Mouse (Mus musculus) kidney, embryonic 15.5 days (tissue): ENCODE data around the gene Bcl3. TPM values are rescaled to one million over a fixed set of nuclear protein-coding genes. Genes with fewer than 3 reads are reported as not detected.

Experiments
- ATAC-seq: fragments of 200-750 bp; cut with Nextera tagmentation; replicated peaks from 2 replicates; pipeline ENCODE4 v1.8.0; 2017; ENCODE audit warnings: moderate TSS enrichment; ENCODE audit not compliant: low FRiP score
- H3K27ac ChIP-seq: fragments of 300-500 bp; sonication (generic); 2 replicates; pipeline ENCODE4 v1.5.1; 2015; ENCODE audit warnings: mild to moderate bottlenecking, inconsistent platforms
- H3K27me3 ChIP-seq: fragments of 300-500 bp; sonication (generic); 2 replicates; pipeline ENCODE4 v1.6.1; 2015; ENCODE audit warnings: inconsistent platforms
- H3K36me3 ChIP-seq: fragments of 300-500 bp; sonication (generic); 2 replicates; pipeline ENCODE4 v1.6.1; 2015; ENCODE audit warnings: inconsistent platforms
- H3K4me1 ChIP-seq: fragments of 300-500 bp; sonication (generic); 2 replicates; pipeline ENCODE4 v1.6.1; 2015; ENCODE audit warnings: inconsistent platforms
- H3K4me2 ChIP-seq: fragments of 300-500 bp; sonication (generic); 2 replicates; pipeline ENCODE4 v1.6.1; 2015; ENCODE audit warnings: moderate library complexity, mild to moderate bottlenecking, inconsistent platforms
- H3K4me3 ChIP-seq: fragments of 300-500 bp; sonication (generic); replicated peaks from 2 replicates; pipeline ENCODE4 v1.5.1; 2015; ENCODE audit warnings: mild to moderate bottlenecking, inconsistent platforms
- H3K9ac ChIP-seq: fragments of 300-500 bp; sonication (generic); 2 replicates; pipeline ENCODE4 v1.6.1; 2015; ENCODE audit warnings: mild to moderate bottlenecking, inconsistent platforms
- H3K9me3 ChIP-seq: fragments of 300-500 bp; sonication (generic); replicated peaks from 2 replicates; pipeline ENCODE4 v1.6.1; 2016; ENCODE audit warnings: inconsistent platforms
- WGBS: fragments of 180-500 bp; shearing (Covaris S2); methylation state at CpG from one replicate; pipeline ENCODE4 v1.1.7; 2015; ENCODE audit warnings: mixed read lengths; 5-methylcytosine and 5-hydroxymethylcytosine counted together
- polyA plus RNA-seq: library from polyadenylated mRNA; unstranded; fragments of >200 nt; fragmentation: Nextera tagmentation; extraction: Ambion mirVana; gene quantifications from 2 replicates; pipeline ENCODE4 v1.2.1, GENCODE M21; 2015

Gene Bcl3
- 3.9 and 4.9 TPM in 2 replicates for polyA plus RNA-seq

- 2% methylated on average over 42 of the region's 42 CpGs for whole genome bisulfite sequencing
- H3K27ac ChIP-seq = peak within 1 kb of the TSS; percentile 80
- ATAC-seq = peak; percentile 12; the same call in 1 of the 2 replicates
- peak within 1 kb of the TSS; percentile 51 for H3K4me3 ChIP-seq
- H3K9me3 ChIP-seq = no peaks in the 10 kb centered on the region
- peak within 1 kb of the TSS; percentile 58 for H3K9ac ChIP-seq
- no peaks in the 10 kb centered on the region for H3K36me3 ChIP-seq
- H3K4me1 ChIP-seq = peaks cover 48% of the 10 kb centered on the region
- peaks cover 12% of the 10 kb centered on the region for H3K27me3 ChIP-seq
- peak within 1 kb of the TSS; percentile 84 for H3K4me2 ChIP-seq
These were observed at the start of gene Bcl3 for GRCm38 (mm10) chr7:19822604-19823058. TSS of gene Bcl3 (minus strand) at chr7:19822770.

GRCm38 (mm10) chr7:19871943-19872601 is 49.5 kb upstream of the Bcl3 start:
- 49% methylated on average over 5 of the region's 5 CpGs for WGBS
- H3K27ac ChIP-seq = no peak overlapping the region
- ATAC-seq = no peak; the same call in 1 of the 2 replicates

DNA sequence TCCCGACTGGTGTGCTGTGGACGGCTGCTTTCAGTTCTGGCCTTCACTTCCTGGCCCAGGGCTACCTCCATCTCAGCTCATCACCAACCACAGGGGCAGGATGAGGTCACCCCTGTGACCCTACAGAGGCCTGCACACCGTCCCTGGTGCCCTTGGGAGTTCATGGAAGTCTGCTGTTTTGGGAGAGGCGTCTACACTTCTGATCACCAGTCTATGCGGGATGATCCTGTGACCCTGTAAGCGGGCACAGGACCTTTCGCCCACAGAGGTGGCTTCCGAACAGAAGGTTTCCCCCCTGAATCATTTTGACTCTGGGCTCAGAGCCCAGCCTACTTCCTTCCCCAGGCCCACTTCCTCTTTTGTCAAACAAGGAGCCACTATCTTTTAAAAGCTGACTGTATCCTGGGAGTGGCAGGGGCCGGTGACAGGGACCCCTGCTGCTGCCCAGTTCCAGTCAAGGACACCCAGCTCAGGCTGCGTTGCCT is 48.6 kb upstream of the Bcl3 start:
- WGBS = 65% methylated on average over 10 of the region's 10 CpGs
- no peak for ATAC-seq

More at GRCm38 (mm10) chr7:19871943-19872601, 49.5 kb upstream of the Bcl3 start:
- no peak overlapping the region for H3K4me2 ChIP-seq
- no peak overlapping the region for H3K4me3 ChIP-seq
- H3K27me3 ChIP-seq = no peaks in the 10 kb centered on the region
- H3K9ac ChIP-seq = no peak overlapping the region
- H3K4me1 ChIP-seq = peaks cover 4% of the 10 kb centered on the region
- no peaks in the 10 kb centered on the region for H3K36me3 ChIP-seq
- no peaks in the 10 kb centered on the region for H3K9me3 ChIP-seq

DNA sequence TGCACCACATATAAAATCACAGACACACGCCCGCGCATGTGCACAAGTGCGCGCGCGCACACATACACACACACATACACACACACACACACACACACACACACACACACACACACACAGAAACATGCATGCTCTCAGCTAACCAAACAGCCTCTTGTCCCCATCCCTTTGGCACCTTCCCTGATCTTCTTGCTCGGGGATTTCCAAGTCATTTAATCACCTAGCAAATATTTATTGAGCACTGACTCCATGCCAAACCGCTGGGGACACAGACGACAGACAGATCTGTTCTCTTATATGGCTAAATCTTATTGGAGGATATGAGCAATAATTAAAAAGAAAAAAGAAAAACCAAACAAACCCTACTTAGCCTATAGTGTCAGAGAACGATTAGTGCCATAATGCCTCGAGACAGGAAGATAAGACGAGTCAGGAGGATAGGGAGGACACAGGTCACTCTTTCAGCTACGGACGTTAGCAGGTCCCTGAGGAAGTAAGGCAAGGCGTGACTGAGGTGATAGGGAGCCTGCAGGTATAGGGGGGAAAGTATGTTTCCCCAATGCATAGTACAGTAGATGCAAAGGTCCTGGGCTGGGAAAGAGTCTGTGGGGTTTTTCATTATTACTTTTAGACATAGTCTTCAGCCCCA is 45.3 kb upstream of the Bcl3 start:
- H3K9ac ChIP-seq = no peak overlapping the region
- no peaks in the 10 kb centered on the region for H3K4me1 ChIP-seq
- H3K4me2 ChIP-seq = no peak overlapping the region
- H3K9me3 ChIP-seq = no peaks in the 10 kb centered on the region
- ATAC-seq = no peak
- WGBS = 82% methylated on average over 16 of the region's 16 CpGs
- H3K27ac ChIP-seq = no peak overlapping the region
- no peaks in the 10 kb centered on the region for H3K36me3 ChIP-seq
- no peaks in the 10 kb centered on the region for H3K27me3 ChIP-seq
- no peak overlapping the region for H3K4me3 ChIP-seq

More for the DNA sequence above, 48.6 kb upstream of the Bcl3 start:
- no peaks in the 10 kb centered on the region for H3K36me3 ChIP-seq
- no peak overlapping the region for H3K4me3 ChIP-seq
- no peaks in the 10 kb centered on the region for H3K4me1 ChIP-seq
- no peaks in the 10 kb centered on the region for H3K27me3 ChIP-seq
- H3K27ac ChIP-seq = no peak overlapping the region
- H3K4me2 ChIP-seq = no peak overlapping the region
- no peak overlapping the region for H3K9ac ChIP-seq
- no peaks in the 10 kb centered on the region for H3K9me3 ChIP-seq

DNA sequence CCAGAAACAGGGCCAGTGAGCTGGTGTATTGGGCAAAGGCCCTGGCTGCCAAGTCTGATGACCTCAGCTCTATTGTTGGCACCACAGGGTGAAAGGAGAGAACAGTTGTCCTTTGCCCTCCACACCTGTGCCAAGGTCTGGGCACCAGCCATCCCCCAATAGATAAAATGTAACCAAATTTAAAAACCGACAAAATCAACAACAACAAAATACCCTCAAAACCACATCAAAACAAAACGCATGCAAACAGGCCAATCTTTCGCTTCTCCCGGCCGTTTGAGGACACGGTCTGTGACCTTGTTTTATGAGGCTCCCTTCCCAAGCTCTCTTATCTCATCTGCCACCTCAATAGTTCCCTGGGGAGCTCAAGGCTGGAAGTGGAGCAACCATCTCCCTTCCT is 43.9 kb upstream of the Bcl3 start:
- no peak overlapping the region for H3K4me2 ChIP-seq
- H3K4me1 ChIP-seq = no peaks in the 10 kb centered on the region
- no peak overlapping the region for H3K9ac ChIP-seq
- no peaks in the 10 kb centered on the region for H3K36me3 ChIP-seq
- no peaks in the 10 kb centered on the region for H3K27me3 ChIP-seq
- no peak overlapping the region for H3K27ac ChIP-seq
- ATAC-seq = no peak
- H3K4me3 ChIP-seq = no peak overlapping the region
- WGBS = 66% methylated on average over 6 of the region's 6 CpGs
- no peaks in the 10 kb centered on the region for H3K9me3 ChIP-seq

GRCm38 (mm10) chr7:19865246-19866036 is 42.9 kb upstream of the Bcl3 start:
- H3K4me2 ChIP-seq = no peak overlapping the region
- 80% methylated on average over 8 of the region's 8 CpGs for WGBS

DNA sequence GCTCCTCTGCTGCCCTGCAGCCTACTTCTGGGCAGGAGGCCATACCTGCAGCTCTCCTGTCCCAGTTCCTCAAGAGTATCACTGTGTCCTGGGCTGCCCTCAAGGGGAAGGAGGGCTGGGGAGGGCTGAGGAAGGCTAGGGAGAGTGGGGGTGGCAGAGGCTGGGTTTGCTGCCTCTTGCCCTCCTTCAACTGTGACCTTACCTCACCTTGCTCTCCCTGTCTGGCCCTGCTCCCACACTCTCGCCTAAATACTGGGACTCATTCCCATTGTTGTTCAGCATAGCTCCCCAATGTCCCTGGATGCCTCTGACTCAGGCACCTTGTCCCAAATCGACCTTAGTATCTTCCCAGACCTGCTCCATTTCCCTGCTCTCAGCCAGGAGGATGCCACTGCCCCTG is 41.7 kb upstream of the Bcl3 start:
- Histone ChIP-seq H3K9ac (no peak overlapping the region), H3K27ac (no peak overlapping the region), H3K4me1 (no peaks in the 10 kb centered on the region), H3K36me3 (no peaks in the 10 kb centered on the region), H3K4me2 (no peak overlapping the region), H3K9me3 (no peaks in the 10 kb centered on the region), H3K4me3 (no peak overlapping the region), H3K27me3 (no peaks in the 10 kb centered on the region)
- WGBS = 56% methylated on average over 2 of the region's 2 CpGs
- no peak for ATAC-seq

More at GRCm38 (mm10) chr7:19865246-19866036, 42.9 kb upstream of the Bcl3 start:
- Histone ChIP-seq H3K9ac (no peak overlapping the region), H3K36me3 (no peaks in the 10 kb centered on the region), H3K27me3 (no peaks in the 10 kb centered on the region), H3K27ac (no peak overlapping the region), H3K4me1 (no peaks in the 10 kb centered on the region), H3K4me3 (no peak overlapping the region), H3K9me3 (no peaks in the 10 kb centered on the region)
- ATAC-seq = no peak

DNA sequence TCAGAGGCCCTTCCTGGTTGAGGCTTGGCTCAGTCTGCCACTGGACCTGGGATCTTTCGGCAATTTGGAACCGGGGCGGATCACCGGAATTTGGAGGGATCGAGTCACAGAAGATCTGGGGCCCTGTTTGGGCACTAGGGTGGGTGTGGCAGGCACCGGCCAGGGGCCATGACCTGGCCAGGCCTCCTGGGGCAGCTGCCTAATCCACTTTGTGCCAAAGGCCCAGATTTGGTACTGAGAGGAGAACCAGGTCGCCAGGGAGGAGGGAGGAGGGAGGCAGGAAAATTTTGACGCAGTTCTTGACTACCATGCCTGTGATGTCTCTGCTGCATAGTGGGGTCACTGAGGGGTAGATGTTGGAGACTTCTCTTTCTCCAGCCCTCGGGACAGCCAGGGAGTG is 38.6 kb upstream of the Bcl3 start, which contains the start of gene Ceacam16:
Gene Ceacam16 (minus strand): TSS at position 101 of the 400 bp plus-strand sequence.
- WGBS = 86% methylated on average over 9 of the region's 9 CpGs
- Histone ChIP-seq H3K27me3 (peaks cover 2% of the 10 kb centered on the region; the same call in 1 of the 2 replicates), H3K4me1 (no peaks in the 10 kb centered on the region), H3K9ac (no peak within 1 kb of the TSS), H3K4me2 (no peak within 1 kb of the TSS), H3K27ac (no peak within 1 kb of the TSS), H3K36me3 (no peaks in the 10 kb centered on the region), H3K9me3 (no peaks in the 10 kb centered on the region), H3K4me3 (no peak within 1 kb of the TSS)
- ATAC-seq = no peak

GRCm38 (mm10) chr7:19859740-19860139 is 37.2 kb upstream of the Bcl3 start:
- no peaks in the 10 kb centered on the region for H3K4me1 ChIP-seq
- H3K9me3 ChIP-seq = no peaks in the 10 kb centered on the region
- no peak for ATAC-seq
- H3K27ac ChIP-seq = no peak overlapping the region
- peaks cover 2% of the 10 kb centered on the region; the same call in 1 of the 2 replicates for H3K27me3 ChIP-seq
- H3K36me3 ChIP-seq = no peaks in the 10 kb centered on the region
- no peak overlapping the region for H3K4me3 ChIP-seq
- no peak overlapping the region for H3K9ac ChIP-seq
- 67% methylated on average over 10 of the region's 10 CpGs for WGBS
- no peak overlapping the region for H3K4me2 ChIP-seq

- no peak overlapping the region for H3K9ac ChIP-seq
- no peak overlapping the region for H3K4me2 ChIP-seq
- peaks cover 22% of the 10 kb centered on the region for H3K27me3 ChIP-seq
- WGBS = 83% methylated on average over 6 of the region's 6 CpGs
- no peak overlapping the region for H3K27ac ChIP-seq
- H3K9me3 ChIP-seq = no peaks in the 10 kb centered on the region
- no peak for ATAC-seq
- peaks cover 6% of the 10 kb centered on the region for H3K4me1 ChIP-seq
- no peaks in the 10 kb centered on the region for H3K36me3 ChIP-seq
- H3K4me3 ChIP-seq = no peak overlapping the region
These were observed 33.7 kb upstream of the Bcl3 start for GRCm38 (mm10) chr7:19856283-19856682.

GRCm38 (mm10) chr7:19855663-19856062 is 33.1 kb upstream of the Bcl3 start:
- H3K9ac ChIP-seq = no peak overlapping the region
- peaks cover 29% of the 10 kb centered on the region for H3K27me3 ChIP-seq
- H3K4me3 ChIP-seq = no peak overlapping the region
- H3K4me2 ChIP-seq = no peak overlapping the region
- no peaks in the 10 kb centered on the region for H3K36me3 ChIP-seq
- peaks cover 6% of the 10 kb centered on the region for H3K4me1 ChIP-seq
- WGBS = 80% methylated on average over 5 of the region's 5 CpGs
- no peak for ATAC-seq
- no peaks in the 10 kb centered on the region for H3K9me3 ChIP-seq
- H3K27ac ChIP-seq = no peak overlapping the region

DNA sequence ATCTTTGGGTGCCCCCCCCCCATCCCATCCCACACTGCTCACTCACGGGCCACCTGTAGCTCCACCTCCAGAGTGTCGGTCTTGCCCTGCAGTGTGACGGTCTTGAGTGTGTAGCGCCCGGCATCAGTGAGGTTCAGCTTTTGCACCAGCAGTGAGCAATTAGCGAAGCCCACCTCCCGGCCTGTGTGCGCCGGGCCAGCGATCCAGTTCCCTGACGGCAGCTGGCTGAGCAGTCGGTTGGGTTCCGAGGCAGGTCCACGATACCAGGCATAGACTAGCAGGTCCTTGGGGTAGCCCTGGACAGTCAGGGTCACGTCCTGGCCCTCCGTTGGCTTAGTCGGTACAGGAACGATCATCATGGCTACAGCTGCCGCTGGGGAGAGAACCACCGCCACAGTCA is 31.0 kb upstream of the Bcl3 start:
- Histone ChIP-seq H3K27ac (no peak overlapping the region), H3K9ac (no peak overlapping the region), H3K9me3 (no peaks in the 10 kb centered on the region), H3K27me3 (peaks cover 39% of the 10 kb centered on the region), H3K4me3 (no peak overlapping the region), H3K36me3 (no peaks in the 10 kb centered on the region), H3K4me2 (no peak overlapping the region), H3K4me1 (peaks cover 6% of the 10 kb centered on the region)
- 86% methylated on average over 20 of the region's 20 CpGs for WGBS
- ATAC-seq = no peak
